Mouse (Mus musculus) heart, postnatal 0 days (tissue): ENCODE measurements at regions not wholly inside any gene's neighbourhood (a gene's known extent, or its start where the extent isn't known, plus 50 kb on each side); places are given as distances from the start of the nearest gene placed in this dataset.

Experiments
- CTCF ChIP-seq: IDR thresholded peaks from 2 replicates; pipeline ENCODE4 v1.5.1; 2016; ENCODE audit warnings: antibody characterized with exemption, control low read depth, low read depth
- EP300 ChIP-seq: IDR thresholded peaks from 2 replicates; pipeline ENCODE4 v1.6.1; 2016; ENCODE audit warnings: antibody characterized with exemption, low read depth

GRCm38 (mm10) chr12:27669542-27669941, 327.2 kb upstream of the Sox11 start:
- no peak for TF ChIP-seq CTCF
- TF ChIP-seq EP300, result no peak
